Mouse (Mus musculus) heart, embryonic 10.5 days (tissue): ENCODE results near the gene Rhbdd3. TPM values are rescaled to one million over a fixed set of nuclear protein-coding genes. Genes with fewer than 3 reads are reported as not detected.
A peak's percentile ranks its signal among the peaks of the same experiment; 100 is the strongest.

Experiments
- DNase-seq: peaks from one replicate; pipeline ENCODE4 v3.0.0-alpha.2; 2017; ENCODE audit warnings: low spot score
- H3K27ac ChIP-seq: fragments of 300-500 bp; sonication (generic); 2 replicates; pipeline ENCODE4 v1.5.1; 2016; ENCODE audit warnings: mild to moderate bottlenecking
- H3K27me3 ChIP-seq: fragments of 300-500 bp; sonication (generic); 2 replicates; pipeline ENCODE4 v1.6.1; 2016; ENCODE audit warnings: mild to moderate bottlenecking; ENCODE audit not compliant: poor library complexity, insufficient read depth, severe bottlenecking
- H3K36me3 ChIP-seq: fragments of 300-500 bp; sonication (generic); 2 replicates; pipeline ENCODE4 v1.6.1; 2016; ENCODE audit warnings: mild to moderate bottlenecking, moderate library complexity
- H3K4me1 ChIP-seq: fragments of 300-500 bp; sonication (generic); 2 replicates; pipeline ENCODE4 v1.6.1; 2016; ENCODE audit warnings: mild to moderate bottlenecking
- H3K4me3 ChIP-seq: fragments of 300-500 bp; sonication (generic); 2 replicates; pipeline ENCODE4 v1.5.1; 2016; ENCODE audit warnings: mild to moderate bottlenecking, moderate library complexity
- H3K9me3 ChIP-seq: fragments of 300-500 bp; sonication (generic); 2 replicates; pipeline ENCODE4 v1.6.1; 2016; ENCODE audit warnings: mild to moderate bottlenecking, moderate library complexity
- WGBS: fragments of 180-500 bp; shearing (Covaris S2); methylation state at CpG from one replicate; pipeline ENCODE4 v1.1.7; 2016; 5-methylcytosine and 5-hydroxymethylcytosine counted together
- polyA plus RNA-seq: library from polyadenylated mRNA; unstranded; fragments of >200 nt; fragmentation: Nextera tagmentation; extraction: Ambion mirVana; gene quantifications from 2 replicates; pipeline ENCODE4 v1.2.1, GENCODE M21; 2016

Gene Rhbdd3
- polyA plus RNA-seq, 1 experiment from 2014 or later, result 34.2 TPM

DNA sequence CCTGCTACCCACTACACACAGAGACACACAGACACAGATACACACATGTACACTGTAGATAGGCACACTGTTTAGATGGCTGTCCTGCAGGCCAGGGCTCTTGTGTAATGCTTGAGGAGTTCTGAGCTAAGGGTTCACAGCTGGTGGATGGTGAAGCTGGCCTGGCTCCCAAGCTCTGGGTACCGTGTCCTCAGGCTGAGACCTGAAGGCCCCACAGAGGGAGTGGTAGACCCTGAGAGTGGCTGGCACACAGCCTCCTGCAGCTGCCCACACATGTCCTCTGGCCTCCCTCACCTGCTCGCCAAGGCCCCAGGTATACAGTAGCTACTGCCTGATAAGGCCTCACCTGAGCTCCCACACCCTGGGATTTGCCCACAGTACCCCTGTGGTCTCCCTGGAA, 43.2 kb downstream of the Rhbdd3 start:
- WGBS, result 89% methylated on average over 2 of the region's 2 CpGs
- Histone ChIP-seq H3K4me1 (peaks cover 35% of the 10 kb centered on the region), H3K4me3 (no peak overlapping the region), H3K9me3 (no peaks in the 10 kb centered on the region), H3K36me3 (no peaks in the 10 kb centered on the region), H3K27ac (no peak overlapping the region), H3K27me3 (0 out of 2 replicates have a peak, but pooled peaks cover 7% of the 10 kb centered on the region)
- no peak for DNase-seq

DNA sequence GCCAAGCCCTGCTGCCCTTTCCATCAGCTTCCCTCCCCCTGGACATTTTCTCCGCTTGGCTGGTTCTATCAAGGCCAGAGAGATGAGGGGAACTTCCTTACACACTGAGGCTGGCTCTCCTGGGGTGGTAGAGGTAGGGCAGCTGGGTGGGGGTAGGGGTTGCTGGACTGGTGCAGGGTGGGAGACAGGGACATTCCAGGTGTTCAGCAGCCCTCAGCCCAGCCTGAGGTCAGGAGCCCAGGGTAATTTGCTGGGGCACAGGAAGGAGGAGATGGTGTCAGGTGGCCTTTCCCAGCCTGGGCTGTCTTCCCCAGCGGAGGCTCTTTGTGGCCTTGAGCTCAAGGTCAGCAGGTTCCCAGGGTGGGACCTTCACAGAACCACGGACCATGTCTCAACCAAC, 46.9 kb downstream of the Rhbdd3 start:
- Histone ChIP-seq H3K9me3 (no peaks in the 10 kb centered on the region), H3K27me3 (peaks cover 17% of the 10 kb centered on the region), H3K27ac (no peak overlapping the region), H3K36me3 (no peaks in the 10 kb centered on the region), H3K4me1 (peaks cover 48% of the 10 kb centered on the region), H3K4me3 (no peak overlapping the region)
- WGBS, result 64% methylated on average over 3 of the region's 3 CpGs
- DNase-seq, result no peak

DNA sequence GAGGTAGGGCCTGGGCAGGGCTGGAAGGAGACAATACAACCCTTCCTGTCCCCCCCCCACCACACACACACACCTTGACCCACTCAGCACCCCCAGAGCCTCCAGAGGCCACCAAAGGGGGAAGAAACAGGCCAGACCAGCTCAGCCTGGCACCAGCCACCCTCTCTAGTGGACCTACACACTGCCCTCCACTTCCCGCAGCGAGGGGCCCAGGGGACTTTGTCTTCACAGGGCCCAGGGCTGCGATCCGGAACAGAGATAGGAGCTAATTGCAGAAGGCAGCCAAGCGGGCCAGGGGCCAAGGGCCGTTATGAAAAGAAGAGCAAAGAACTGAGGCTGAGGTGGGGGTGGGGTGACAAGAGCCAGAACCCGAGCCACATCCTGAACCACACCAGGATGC, 50.5 kb downstream of the Rhbdd3 start:
- H3K36me3 ChIP-seq, result no peaks in the 10 kb centered on the region
- H3K27me3 ChIP-seq, result peaks cover 30% of the 10 kb centered on the region
- no peaks in the 10 kb centered on the region for H3K9me3 ChIP-seq
- DNase-seq, result no peak
- peak overlapping the region; percentile 75; the same call in 1 of the 2 replicates for H3K27ac ChIP-seq
- H3K4me3 ChIP-seq, result no peak overlapping the region
- peaks cover 46% of the 10 kb centered on the region for H3K4me1 ChIP-seq
- 26% methylated on average over 7 of the region's 7 CpGs for WGBS

DNA sequence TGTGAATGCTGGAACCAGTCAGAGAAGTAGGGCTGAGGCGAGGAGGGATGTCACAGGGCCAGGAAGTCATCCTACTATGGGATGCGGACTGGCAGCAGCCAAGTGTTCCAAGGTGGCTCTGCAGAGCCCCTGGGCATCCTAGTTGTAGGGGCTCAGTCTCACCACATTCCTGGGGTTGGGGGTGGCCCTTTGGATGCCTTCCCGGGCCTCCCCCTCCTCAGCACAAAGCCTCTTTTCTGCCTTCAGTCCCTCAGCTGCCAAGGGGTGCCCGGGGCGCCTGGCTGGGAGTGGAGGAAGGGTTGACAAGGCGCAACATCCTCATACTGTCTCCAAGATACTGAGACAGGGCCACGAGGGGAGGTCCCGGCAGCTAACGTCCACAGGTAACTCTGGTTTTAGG, 51.2 kb downstream of the Rhbdd3 start:
- H3K36me3 ChIP-seq, result no peaks in the 10 kb centered on the region
- no peak overlapping the region for H3K4me3 ChIP-seq
- H3K9me3 ChIP-seq, result no peaks in the 10 kb centered on the region
- peaks cover 33% of the 10 kb centered on the region for H3K27me3 ChIP-seq
- no peak for DNase-seq
- 83% methylated on average over 9 of the region's 9 CpGs for WGBS
- no peak overlapping the region for H3K27ac ChIP-seq
- peaks cover 49% of the 10 kb centered on the region for H3K4me1 ChIP-seq

DNA sequence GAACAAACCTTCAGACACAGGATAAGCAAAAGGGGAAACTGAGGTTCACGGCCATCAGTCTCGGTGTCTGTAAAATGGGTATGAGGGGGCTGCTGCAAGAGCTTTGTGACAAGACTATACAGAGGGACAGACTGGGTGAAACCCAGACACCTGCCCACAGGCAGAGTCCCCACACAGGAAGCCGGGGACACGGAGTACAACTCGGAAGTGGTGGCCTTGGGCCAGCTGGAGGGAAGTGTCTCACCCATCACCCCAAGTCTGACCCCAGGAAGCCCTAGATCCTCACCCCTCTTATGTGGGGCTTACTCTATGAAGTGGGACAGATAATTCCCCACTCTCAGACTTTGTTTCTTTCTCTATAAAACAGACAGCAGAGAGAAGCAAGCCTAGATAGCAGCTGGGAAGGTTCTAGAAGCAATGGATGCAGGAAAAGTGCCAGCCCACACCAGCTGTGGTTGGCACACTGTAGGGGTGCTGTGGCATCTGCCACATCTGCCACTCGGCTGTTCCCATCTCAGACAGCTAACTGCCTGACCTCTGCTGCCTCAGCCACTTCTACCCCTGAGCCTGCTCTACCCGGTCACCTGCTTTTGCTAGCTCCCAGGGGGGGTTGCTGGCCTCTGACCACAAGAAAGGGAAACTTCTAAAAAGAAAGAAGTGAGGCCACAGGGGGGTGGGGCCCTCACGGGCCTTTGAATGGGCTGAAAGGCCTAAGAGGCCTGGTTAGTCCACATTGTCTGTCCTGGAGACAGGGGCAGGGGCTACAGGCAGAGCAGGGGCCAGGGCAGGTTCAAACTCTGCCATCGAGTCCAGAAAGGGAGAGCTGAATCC, 51.9 kb downstream of the Rhbdd3 start:
- Histone ChIP-seq H3K27ac (0 out of 2 replicates have a peak overlapping the region, but pooled peaks have one; percentile 6), H3K27me3 (peaks cover 33% of the 10 kb centered on the region), H3K4me3 (no peak overlapping the region), H3K36me3 (no peaks in the 10 kb centered on the region), H3K4me1 (peaks cover 53% of the 10 kb centered on the region), H3K9me3 (no peaks in the 10 kb centered on the region)
- WGBS, result 70% methylated on average over 9 of the region's 9 CpGs
- no peak for DNase-seq

DNA sequence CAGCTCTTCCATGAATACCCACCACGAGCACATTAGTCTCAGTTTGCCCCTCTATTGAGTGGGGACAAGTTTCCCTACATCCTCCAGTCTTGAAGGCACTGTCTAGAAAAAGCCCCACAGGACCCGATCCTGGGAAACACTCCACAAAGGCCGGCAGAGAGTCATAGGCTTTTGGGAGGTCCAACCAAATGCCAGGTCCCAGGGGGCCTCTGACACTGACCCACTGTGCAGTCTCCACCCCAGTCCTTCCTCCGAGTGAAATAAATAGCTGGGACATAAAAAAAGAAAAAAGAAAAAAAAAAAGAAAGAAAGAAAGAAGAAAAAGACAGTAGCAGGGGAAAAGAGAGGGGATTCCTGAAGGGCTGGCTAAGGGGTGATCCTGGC, 52.5 kb downstream of the Rhbdd3 start:
- no peak for DNase-seq
- Histone ChIP-seq H3K27ac (peak overlapping the region; percentile 89; the same call in 1 of the 2 replicates), H3K9me3 (no peaks in the 10 kb centered on the region), H3K4me3 (peak overlapping the region; percentile 76), H3K36me3 (no peaks in the 10 kb centered on the region), H3K27me3 (peaks cover 33% of the 10 kb centered on the region), H3K4me1 (peaks cover 52% of the 10 kb centered on the region)
- WGBS, result 44% methylated on average over 4 of the region's 4 CpGs

DNA sequence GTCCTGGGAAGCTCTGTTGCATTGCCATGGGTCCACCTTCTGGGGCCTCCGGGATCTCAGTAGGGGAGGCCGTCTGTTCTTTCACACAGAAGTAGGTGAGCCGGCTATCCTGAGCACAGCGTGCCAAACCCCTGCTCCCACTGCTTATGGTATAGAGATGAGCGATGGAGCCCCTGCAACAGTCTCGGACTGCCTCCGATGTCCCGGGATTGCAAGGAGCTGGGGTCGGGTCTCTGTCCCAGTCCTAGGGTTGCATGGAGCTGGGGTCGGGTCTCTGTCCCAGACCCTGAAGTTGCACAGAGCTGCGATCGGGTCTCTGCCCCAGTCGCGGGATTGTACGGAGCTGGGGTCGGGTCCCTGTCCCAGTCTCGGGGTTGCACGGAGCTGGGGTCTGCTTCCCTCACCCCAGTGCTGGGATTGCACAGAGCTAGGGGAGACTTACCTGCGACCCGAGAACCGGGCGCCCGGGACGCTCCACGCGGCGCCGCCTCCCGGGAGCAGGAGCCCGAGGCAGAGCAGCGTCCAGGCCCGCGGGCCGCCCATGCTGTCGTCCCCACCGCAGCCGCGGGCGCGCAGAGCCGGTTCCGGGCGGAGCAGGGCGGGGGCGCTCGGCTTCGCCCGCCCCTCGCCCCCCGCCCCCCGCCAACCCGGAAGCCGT, 53.1 kb downstream of the Rhbdd3 start, which contains the start of gene Emid1:
Gene Emid1, minus strand, starts transcription at position 578 of the 658 bp plus-strand sequence.
- Histone ChIP-seq H3K4me1 (peaks cover 58% of the 10 kb centered on the region), H3K27me3 (peaks cover 33% of the 10 kb centered on the region)

DNA sequence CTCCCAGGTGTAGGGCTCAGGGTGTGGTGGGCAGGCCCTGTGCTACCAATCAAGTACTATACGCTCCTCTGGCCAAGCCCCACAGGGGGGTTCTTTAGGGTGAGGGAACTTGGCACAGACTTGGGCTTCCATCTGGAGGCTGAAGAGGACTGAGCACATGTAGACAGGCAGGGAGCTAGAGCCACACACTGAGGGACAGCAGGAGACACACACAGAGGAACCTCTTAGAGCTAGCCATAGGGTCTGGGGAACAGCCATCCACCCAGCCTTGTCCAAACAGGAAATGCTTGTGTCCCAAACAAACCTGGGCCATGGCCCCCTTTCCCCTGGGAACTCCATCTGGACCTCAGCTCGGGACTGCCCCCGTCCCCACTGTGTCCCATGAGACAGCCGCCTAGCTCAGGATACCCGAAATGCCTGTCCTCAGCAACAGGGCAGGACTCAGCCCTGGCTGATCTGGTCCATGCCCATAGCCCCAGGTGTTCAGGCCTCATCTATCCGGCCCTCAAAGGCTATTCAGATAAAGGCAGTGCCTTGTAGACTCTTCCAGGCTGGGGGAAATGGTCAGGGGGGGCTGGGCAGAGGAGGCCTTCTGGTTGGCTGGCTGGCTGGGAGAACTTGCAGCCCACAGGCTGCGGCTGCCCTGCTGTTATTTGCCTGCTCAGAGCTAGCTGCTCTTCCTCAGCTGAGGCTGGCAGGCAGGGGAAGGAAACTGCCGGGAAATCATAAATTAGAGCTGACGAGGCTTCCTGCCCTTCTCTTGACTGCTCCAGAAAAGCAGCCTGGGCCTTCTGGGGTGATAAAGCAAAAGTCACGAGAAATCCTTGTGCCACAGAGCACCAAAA, 56.5 kb downstream of the Rhbdd3 start:
- WGBS, result 45% methylated on average over 10 of the region's 10 CpGs
- peaks cover 26% of the 10 kb centered on the region for H3K27me3 ChIP-seq
- no peaks in the 10 kb centered on the region for H3K36me3 ChIP-seq
- no peaks in the 10 kb centered on the region for H3K9me3 ChIP-seq
- no peak overlapping the region for H3K4me3 ChIP-seq
- peaks cover 41% of the 10 kb centered on the region for H3K4me1 ChIP-seq
- H3K27ac ChIP-seq, result peak overlapping the region; percentile 30
- no peak for DNase-seq

More for the DNA sequence above, 53.1 kb downstream of the Rhbdd3 start, which contains the start of gene Emid1:
- WGBS, result under 1% methylated on average over 53 of the region's 53 CpGs
- DNase-seq, result no peak
- H3K36me3 ChIP-seq, result no peaks in the 10 kb centered on the region
- H3K9me3 ChIP-seq, result no peaks in the 10 kb centered on the region
- H3K4me3 ChIP-seq, result peak within 1 kb of the TSS; percentile 76
- H3K27ac ChIP-seq, result peak within 1 kb of the TSS; percentile 89

Other genes starting within 250 kb of the Rhbdd3 start
- gene Nf2, start 249.4 kb upstream of the Rhbdd3 start, polyA plus RNA-seq, result 43.2 and 52.5 TPM in 2 replicates
- 43.6 and 60.9 TPM in 2 replicates for gene Nipsnap1, start 225.0 kb upstream of the Rhbdd3 start, polyA plus RNA-seq
- 32.2 and 36.9 TPM in 2 replicates for gene Thoc5, start 203.6 kb upstream of the Rhbdd3 start, polyA plus RNA-seq
- gene Nefh, start 150.9 kb upstream of the Rhbdd3 start, polyA plus RNA-seq, result 0.39 and 0.74 TPM in 2 replicates
- gene Ap1b1, start 112.1 kb upstream of the Rhbdd3 start, polyA plus RNA-seq, result 55.7 and 62.6 TPM in 2 replicates
- gene Rasl10a, start 40.8 kb upstream of the Rhbdd3 start, polyA plus RNA-seq, result 1.1 and 1.4 TPM in 2 replicates
- 27.0 and 34.4 TPM in 2 replicates for gene Gas2l1, start 33.6 kb upstream of the Rhbdd3 start, polyA plus RNA-seq
- gene Ewsr1, start 340 bp downstream of the Rhbdd3 start, polyA plus RNA-seq, result 569 and 680 TPM in 2 replicates
- gene Emid1, start 53.3 kb downstream of the Rhbdd3 start, polyA plus RNA-seq, result 11.8 and 14.6 TPM in 2 replicates
- gene Kremen1, start 162.6 kb downstream of the Rhbdd3 start, polyA plus RNA-seq, result 18.3 and 34.4 TPM in 2 replicates